Mouse (Mus musculus) lung, postnatal 14 days (tissue): ENCODE measurements around the gene Gramd1c.
A peak's percentile ranks its signal among the peaks of the same experiment; 100 is the strongest.

Experiments
- DNase-seq: peaks from one replicate; pipeline ENCODE4 v3.0.0; 2021

The Gramd1c gene

GRCm38 (mm10) chr16:44063025-44063894, at the start of gene Gramd1c:
Gramd1c (minus strand) TSS chr16:44063345.
- DNase-seq, result peak; percentile 69

- no peak for DNase-seq
Measured at GRCm38 (mm10) chr16:44109002-44109401, 45.9 kb upstream of the Gramd1c start.

- DNase-seq, result no peak
Measured at GRCm38 (mm10) chr16:44105211-44105610, 42.1 kb upstream of the Gramd1c start.

- DNase-seq, result no peak
Measured at GRCm38 (mm10) chr16:44103806-44104766, 40.9 kb upstream of the Gramd1c start.

- no peak for DNase-seq
Measured at GRCm38 (mm10) chr16:44102925-44103324, 39.8 kb upstream of the Gramd1c start.

- no peak for DNase-seq
Measured at GRCm38 (mm10) chr16:44101181-44101710, 38.1 kb upstream of the Gramd1c start.

- no peak for DNase-seq
Measured at GRCm38 (mm10) chr16:44099377-44099776, 36.2 kb upstream of the Gramd1c start.

- no peak for DNase-seq
Measured at GRCm38 (mm10) chr16:44087650-44088049, 24.5 kb upstream of the Gramd1c start.

GRCm38 (mm10) chr16:44061341-44061740, 1.8 kb downstream of the Gramd1c start:
- no peak for DNase-seq

GRCm38 (mm10) chr16:44060604-44061286, 2.4 kb downstream of the Gramd1c start:
- DNase-seq, result no peak

GRCm38 (mm10) chr16:44058745-44059144, 4.4 kb downstream of the Gramd1c start:
- peak; percentile 84 for DNase-seq

GRCm38 (mm10) chr16:44055766-44056165, 7.4 kb downstream of the Gramd1c start:
- no peak for DNase-seq

- no peak for DNase-seq
Measured at GRCm38 (mm10) chr16:44053265-44053664, 9.9 kb downstream of the Gramd1c start.

- DNase-seq, result no peak
Measured at GRCm38 (mm10) chr16:44052390-44052789, 10.8 kb downstream of the Gramd1c start.

GRCm38 (mm10) chr16:44050139-44050538, 13.0 kb downstream of the Gramd1c start:
- no peak for DNase-seq

GRCm38 (mm10) chr16:44039112-44039511, 24.0 kb downstream of the Gramd1c start:
- DNase-seq, result no peak

GRCm38 (mm10) chr16:44035221-44035620, 27.9 kb downstream of the Gramd1c start:
- DNase-seq, result no peak

GRCm38 (mm10) chr16:44033365-44033764, 29.8 kb downstream of the Gramd1c start:
- no peak for DNase-seq

GRCm38 (mm10) chr16:44029273-44029672, 33.9 kb downstream of the Gramd1c start:
- no peak for DNase-seq

- DNase-seq, result no peak
Measured at GRCm38 (mm10) chr16:44026822-44027221, 36.3 kb downstream of the Gramd1c start.

GRCm38 (mm10) chr16:44026210-44026609, 36.9 kb downstream of the Gramd1c start:
- DNase-seq, result no peak

- DNase-seq, result no peak
Measured at GRCm38 (mm10) chr16:44018986-44019548, 44.1 kb downstream of the Gramd1c start.
